Mouse (Mus musculus) effector memory CD4-positive, alpha-beta T cell, adult 5 months (primary cell): ENCODE results near the gene Smr3a. TPM values are rescaled to one million over a fixed set of nuclear protein-coding genes. Genes with fewer than 3 reads are reported as not detected.

Experiments used
- polyA plus RNA-seq: library from polyadenylated mRNA; unstranded; fragments of 100-300 nt; shearing (Covaris generic); gene quantifications from one replicate; pipeline ENCODE4 v1.2.1, GENCODE M21; 2017

Gene Smr3a
- not detected for polyA plus RNA-seq

DNA sequence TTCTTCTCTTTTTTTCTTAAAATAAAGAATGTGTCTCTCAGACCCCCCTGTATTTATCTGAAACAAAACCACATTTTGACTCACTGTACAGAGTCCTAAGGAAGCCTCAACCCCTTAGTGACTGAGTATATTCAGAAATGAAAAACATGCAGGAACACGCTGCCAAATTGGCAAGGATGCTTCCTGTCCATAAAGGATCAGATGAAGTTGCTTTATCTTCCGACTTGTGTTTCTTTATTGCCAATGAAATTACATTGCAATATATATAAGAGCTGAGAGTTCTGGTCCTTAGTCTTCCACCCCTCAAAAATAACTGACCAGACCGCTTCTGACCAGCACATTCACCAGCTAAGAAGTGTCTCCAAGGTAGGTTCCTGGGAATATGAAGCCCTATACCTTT, at the start of gene Smr3a:
Smr3a (plus strand) TSS at position 301 of the 400 bp plus-strand sequence.

DNA sequence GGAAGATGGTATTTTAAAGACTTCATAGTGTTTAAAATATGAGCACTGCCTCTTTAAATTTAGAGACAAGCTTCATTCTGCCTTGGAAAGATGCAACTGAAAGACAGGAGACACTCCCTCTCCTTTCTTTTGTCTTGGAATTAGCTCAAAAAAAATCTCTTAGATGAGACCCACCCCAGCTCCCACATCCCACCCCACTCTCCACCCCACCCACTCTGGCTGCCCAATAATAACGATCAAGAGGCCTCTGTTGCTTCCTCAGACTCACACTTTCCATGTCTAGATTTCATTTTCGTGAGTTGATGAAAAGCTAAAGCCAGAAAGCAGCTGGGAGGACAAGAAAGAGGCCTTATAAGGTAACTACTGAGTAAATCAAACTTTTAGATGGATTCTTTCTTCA, 33.1 kb upstream of the Smr3a start, which contains the start of the genes 2310003L06Rik and Gm28434:
2310003L06Rik (plus strand) TSS at position 259 of the 400 bp plus-strand sequence.
Gm28434 (plus strand) TSS at position 317 of the 400 bp plus-strand sequence.

DNA sequence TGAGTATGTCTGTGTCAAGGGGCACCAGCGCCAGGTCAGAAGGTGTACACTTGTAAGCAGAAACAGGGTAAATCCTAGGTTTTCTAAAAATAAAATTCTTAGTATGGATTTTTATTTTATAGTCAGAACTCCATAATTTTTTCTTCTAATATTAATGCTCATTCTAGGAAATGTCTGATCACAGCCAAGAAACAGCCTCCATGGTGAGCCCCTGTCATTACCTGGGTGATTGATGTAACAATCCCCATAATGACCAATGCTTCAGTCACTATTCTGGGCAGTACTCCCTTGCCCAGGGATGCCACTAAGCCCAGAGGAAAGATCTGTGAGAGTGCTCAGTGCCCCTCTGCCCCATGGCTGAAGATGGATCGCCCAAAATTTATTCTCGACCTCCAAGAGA, 23.2 kb upstream of the Smr3a start, which contains the start of gene Cabs1:
Cabs1 (plus strand) TSS at position 301 of the 400 bp plus-strand sequence.

Other genes starting within 250 kb of the Smr3a start
- gene Csn1s2a, start 228.0 kb upstream of the Smr3a start, polyA plus RNA-seq, result not detected
- gene Csn1s2b, start 194.5 kb upstream of the Smr3a start, polyA plus RNA-seq, result 0.17 TPM
- gene Prr27, start 176.9 kb upstream of the Smr3a start, polyA plus RNA-seq, result not detected
- not detected for gene Odam, start 117.5 kb upstream of the Smr3a start, polyA plus RNA-seq
- gene Csn3, start 77.0 kb upstream of the Smr3a start, polyA plus RNA-seq, result not detected
- gene 2310003L06Rik, start 33.1 kb upstream of the Smr3a start, polyA plus RNA-seq, result not detected
- not detected for gene Gm28434, start 33.0 kb upstream of the Smr3a start, polyA plus RNA-seq
- not detected for gene Cabs1, start 23.1 kb upstream of the Smr3a start, polyA plus RNA-seq
- gene Smr2, start 84.0 kb downstream of the Smr3a start, polyA plus RNA-seq, result not detected
- not detected for gene Gm11116, start 109.0 kb downstream of the Smr3a start, polyA plus RNA-seq
- gene Gm11115, start 151.6 kb downstream of the Smr3a start, polyA plus RNA-seq, result not detected